ENCODE assay signal across 23 mouse cellular contexts in the genomic region with DNA sequence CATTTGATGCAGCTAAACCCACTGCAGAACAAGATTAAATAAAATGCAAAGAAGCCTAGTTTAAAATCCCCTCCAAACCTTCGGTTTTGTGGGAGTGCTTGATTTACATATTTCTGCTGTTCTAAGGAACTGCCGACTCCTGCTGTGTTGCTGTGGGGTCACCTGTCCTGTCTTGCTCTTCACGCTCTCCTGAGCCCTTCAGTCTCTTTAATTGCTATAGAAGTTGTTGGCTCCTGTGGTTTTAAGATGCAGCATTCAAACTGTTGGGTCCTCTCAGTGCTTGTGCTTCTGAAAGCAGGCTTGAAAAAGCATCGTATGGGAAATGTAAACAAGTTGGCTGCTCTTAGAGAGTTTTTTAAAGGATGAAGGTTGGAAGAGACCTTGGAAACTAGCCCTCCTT. TPM values are rescaled to one million over a fixed set of nuclear protein-coding genes. Genes with fewer than 3 reads are reported as not detected.
DNase-seq lines count a peak whose midpoint lies in the region; ATAC-seq and TF ChIP-seq lines count a peak whose summit lies in the region.
"Had no signal": no experiment of that assay in that cellular context is flagged by ENCODE, and none has a peak within 500 bp of the region (broad histone marks: within the 10 kb centered on the region; RNA-seq: fewer than 3 reads in every experiment).

No protein-coding gene starts in this region.

- H3K9me3 ChIP-seq in heart, embryonic 12.5 days (replicated peaks) = no peaks in the 10 kb centered on the region
- no peaks in the 10 kb centered on the region for H3K9me3 ChIP-seq in E14TG2a.4 (ENCODE audit: low read length)
- no peaks in the 10 kb centered on the region for H3K9me3 ChIP-seq in liver, embryonic 16.5 days (replicated peaks; ENCODE audit: control insufficient read depth, low read length)
- H3K9me3 ChIP-seq: forebrain, embryonic 15.5 days; heart, embryonic 15.5 days; hindbrain, embryonic 13.5 days had no signal

- no peak overlapping the region for H3K4me2 ChIP-seq in heart, embryonic 12.5 days
- peak overlapping the region; percentile 4; the same call in 1 of the 2 replicates for H3K4me2 ChIP-seq in liver, embryonic 16.5 days (ENCODE audit: low read depth, low read length)
- H3K4me2 ChIP-seq: forebrain, embryonic 15.5 days; heart, embryonic 15.5 days; hindbrain, embryonic 13.5 days had no signal

- peak overlapping the region; percentile 79; the same call in 1 of the 2 replicates for H3K27ac ChIP-seq in heart, embryonic 12.5 days (ENCODE audit: poor library complexity, severe bottlenecking)
- peak overlapping the region; percentile 99 for H3K27ac ChIP-seq in liver, embryonic 16.5 days (ENCODE audit: low read length)
- H3K27ac ChIP-seq: forebrain, embryonic 15.5 days; hindbrain, embryonic 13.5 days had no signal

- peaks cover 8% of the 10 kb centered on the region for H3K36me3 ChIP-seq in heart, embryonic 12.5 days
- peaks cover 46% of the 10 kb centered on the region for H3K36me3 ChIP-seq in E14TG2a.4 (ENCODE audit: insufficient read depth, low read length)
- peaks cover 15% of the 10 kb centered on the region for H3K36me3 ChIP-seq in liver, embryonic 16.5 days (ENCODE audit: control insufficient read depth, insufficient read depth)
- H3K36me3 ChIP-seq: forebrain, embryonic 15.5 days; heart, embryonic 15.5 days; hindbrain, embryonic 13.5 days had no signal

- H3K27me3 ChIP-seq in heart, embryonic 12.5 days (replicated peaks) = no peaks in the 10 kb centered on the region
- no peaks in the 10 kb centered on the region for H3K27me3 ChIP-seq in E14TG2a.4 (ENCODE audit: insufficient read depth, low read length)
- H3K27me3 ChIP-seq in liver, embryonic 16.5 days (ENCODE audit: control insufficient read depth, insufficient read depth, low read depth, low read length) = no peaks in the 10 kb centered on the region
- H3K27me3 ChIP-seq: forebrain, embryonic 15.5 days; heart, embryonic 15.5 days had no signal

- H3K4me3 ChIP-seq in heart, embryonic 12.5 days = no peak overlapping the region
- peak overlapping the region; percentile 71 for H3K4me3 ChIP-seq in E14TG2a.4 (replicated peaks; ENCODE audit: low read length)
- H3K4me3 ChIP-seq in liver, embryonic 16.5 days (ENCODE audit: low read depth, low read length) = no peak overlapping the region
- H3K4me3 ChIP-seq: forebrain, embryonic 15.5 days; heart, embryonic 15.5 days; hindbrain, embryonic 13.5 days had no signal

- H3K4me1 ChIP-seq in heart, embryonic 12.5 days (replicated peaks) = peaks cover 19% of the 10 kb centered on the region
- peaks cover 87% of the 10 kb centered on the region for H3K4me1 ChIP-seq in E14TG2a.4 (replicated peaks; ENCODE audit: low read depth, low read length)
- H3K4me1 ChIP-seq in liver, embryonic 16.5 days (ENCODE audit: control insufficient read depth, low read depth, low read length) = peaks cover 49% of the 10 kb centered on the region

- no peak overlapping the region for H3K9ac ChIP-seq in heart, embryonic 12.5 days
- H3K9ac ChIP-seq in liver, embryonic 16.5 days (ENCODE audit: low read depth, low read length) = peak overlapping the region; percentile 22; the same call in 1 of the 2 replicates
- H3K9ac ChIP-seq: forebrain, embryonic 15.5 days; heart, embryonic 15.5 days; hindbrain, embryonic 13.5 days had no signal

- WGBS in heart, embryonic 12.5 days = 63% methylated on average over 4 of the region's 4 CpGs
- WGBS in liver, embryonic 16.5 days (ENCODE audit: insufficient replicate concordance) = 60% methylated on average over 4 of the region's 4 CpGs

- no peak for DNase-seq in heart, adult 18-20 months
- peak; percentile 73 for DNase-seq in ES-CJ7 (ENCODE audit: low read depth, low spot score)
- DNase-seq in cerebellum, adult 18-20 months = no peak
- DNase-seq: adrenal gland, postnatal 36 days; cerebellum, adult 2 months; gastrocnemius, postnatal 36 days; kidney, adult 2 months; kidney, postnatal 25 days; lung, postnatal 10 days; right cerebral cortex, postnatal 4 days; thymus, postnatal 14 days had no signal

- no peak for TF ChIP-seq CTCF in E14TG2a.4 (conservative IDR thresholded peaks at IDR 0.05; ENCODE audit: low read length)

- ATAC-seq in heart, embryonic 12.5 days (ENCODE audit: insufficient number of reproducible peaks, low FRiP score) = no peak
- ATAC-seq in liver, embryonic 16.5 days (ENCODE audit: low read depth) = no peak
- no peak for ATAC-seq in monocyte, adult 5-6 weeks (replicated peaks; ENCODE audit: insufficient number of reproducible peaks, low FRiP score, low TSS enrichment, poor library complexity, severe bottlenecking)
- ATAC-seq: forebrain, embryonic 15.5 days; inflammation-experienced regulatory T-cells, adult 6 months; midbrain, embryonic 16.5 days had no signal

RNA-seq across cellular contexts. Expression of a gene that starts 25.8 kb away (rescaled TPM):
- polyA plus RNA-seq in heart, embryonic 12.5 days (2016; fragmentation: Nextera tagmentation; extraction: Ambion mirVana) = 5.1 and 5.9 TPM in 2 replicates
- total RNA-seq in heart, adult 18-20 months (2021) = 1 to 10 TPM; 1.2 to 1.6 TPM
- polyA plus RNA-seq in liver, embryonic 16.5 days (2015; fragmentation: Nextera tagmentation; extraction: Ambion mirVana) = 7.6 and 7.8 TPM in 2 replicates
- 2.6 to 3.3 TPM (median 3.2 TPM) in 3 replicates for total RNA-seq in monocyte, adult 5-6 weeks (2017)

RNA-seq across cellular contexts. Expression of a gene that starts 43.2 kb away (rescaled TPM):
- 142 and 148 TPM in 2 replicates for polyA plus RNA-seq in heart, embryonic 12.5 days (2016; fragmentation: Nextera tagmentation; extraction: Ambion mirVana)
- 10 to 100 TPM; 48.8 to 51.3 TPM for total RNA-seq in heart, adult 18-20 months (2021)
- polyA plus RNA-seq in liver, embryonic 16.5 days (2015; fragmentation: Nextera tagmentation; extraction: Ambion mirVana) = 117 and 129 TPM in 2 replicates
- 79.0 to 122 TPM (median 93.2 TPM) in 3 replicates for total RNA-seq in monocyte, adult 5-6 weeks (2017)

RNA-seq across cellular contexts. Expression of a gene that starts 54.4 kb away (rescaled TPM):
- polyA plus RNA-seq in heart, embryonic 12.5 days (2016; fragmentation: Nextera tagmentation; extraction: Ambion mirVana) = 0.30 TPM in 1 of 2 replicates, not detected in the other
- not detected for total RNA-seq in heart, adult 18-20 months (2021)
- 0.40 and 1.6 TPM in 2 replicates for polyA plus RNA-seq in liver, embryonic 16.5 days (2015; fragmentation: Nextera tagmentation; extraction: Ambion mirVana)
- not detected in 3 replicates for total RNA-seq in monocyte, adult 5-6 weeks (2017)
- total RNA-seq: adrenal gland, postnatal 36 days; layer of hippocampus, adult 8-10 months; left cerebral cortex, postnatal 25 days had no signal
- polyA plus RNA-seq: cerebellum, adult 2 months; hindbrain, embryonic 13.5 days; liver, adult 2 months; midbrain, embryonic 16.5 days had no signal
